Mouse (Mus musculus) midbrain, embryonic 11.5 days (tissue): ENCODE measurements around the gene Ccdc43. TPM values are rescaled to one million over a fixed set of nuclear protein-coding genes. Genes with fewer than 3 reads are reported as not detected.
"Not testable (repeated sequence)": the region's sequence is repeated elsewhere in the genome, so short reads cannot be mapped to it uniquely, and the experiment has no call there.

Experiments
- ATAC-seq: fragments of 200-750 bp; cut with Nextera tagmentation; 2 replicates; pipeline ENCODE4 v1.8.0; 2017; ENCODE audit warnings: moderate TSS enrichment, moderate library complexity; ENCODE audit not compliant: low FRiP score
- DNase-seq: peaks from one replicate; pipeline ENCODE4 v3.0.0; 2015; ENCODE audit warnings: low spot score; ENCODE audit errors: missing footprints
- H3K27ac ChIP-seq: fragments of 300-500 bp; sonication (generic); 2 replicates; pipeline ENCODE4 v1.5.1; 2014; ENCODE audit warnings: low read depth, low read length
- H3K27me3 ChIP-seq: fragments of 300-500 bp; sonication (generic); 2 replicates; pipeline ENCODE4 v1.6.1; 2014; ENCODE audit warnings: mild to moderate bottlenecking, low read length, moderate library complexity, mixed read lengths; ENCODE audit not compliant: control insufficient read depth, insufficient read depth
- H3K36me3 ChIP-seq: fragments of 300-500 bp; sonication (generic); 2 replicates; pipeline ENCODE4 v1.6.1; 2014; ENCODE audit warnings: mild to moderate bottlenecking, low read length, moderate library complexity, mixed read lengths; ENCODE audit not compliant: control insufficient read depth, insufficient read depth
- H3K4me1 ChIP-seq: fragments of 300-500 bp; sonication (generic); 2 replicates; pipeline ENCODE4 v1.6.1; 2014; ENCODE audit warnings: low read length; ENCODE audit not compliant: control insufficient read depth, insufficient read depth
- H3K4me2 ChIP-seq: fragments of 300-500 bp; sonication (generic); 2 replicates; pipeline ENCODE4 v1.6.1; 2014; ENCODE audit warnings: mild to moderate bottlenecking, moderate library complexity
- H3K4me3 ChIP-seq: fragments of 300-500 bp; sonication (generic); 2 replicates; pipeline ENCODE4 v1.5.1; 2014; ENCODE audit warnings: low read depth, low read length
- H3K9ac ChIP-seq: fragments of 300-500 bp; sonication (generic); 2 replicates; pipeline ENCODE4 v1.6.1; 2014; ENCODE audit warnings: low read length
- H3K9me3 ChIP-seq: fragments of 300-500 bp; sonication (generic); 2 replicates; pipeline ENCODE4 v1.6.1; 2016; ENCODE audit warnings: low read length; ENCODE audit not compliant: control insufficient read depth
- WGBS: fragments of 180-500 bp; shearing (Covaris S2); extraction: QIAGEN DNeasy Blood & Tissue Kit; methylation state at CpG from one replicate; pipeline ENCODE4 v1.1.7; 2014; 5-methylcytosine and 5-hydroxymethylcytosine counted together
- polyA plus RNA-seq: library from polyadenylated mRNA; unstranded; fragments of >200 nt; fragmentation: Nextera tagmentation; extraction: Ambion mirVana; gene quantifications from 2 replicates; pipeline ENCODE4 v1.2.1, GENCODE M21; 2014

The Ccdc43 gene
- polyA plus RNA-seq, 1 experiment from 2014 or later = 62.1 TPM

- H3K4me3 ChIP-seq = no peak overlapping the region
- no peak for ATAC-seq
- H3K4me1 ChIP-seq = peaks cover 9% of the 10 kb centered on the region
- H3K4me2 ChIP-seq = no peak overlapping the region
- H3K9ac ChIP-seq = no peak overlapping the region
- no peaks in the 10 kb centered on the region for H3K36me3 ChIP-seq
- peaks cover 1% of the 10 kb centered on the region for H3K27me3 ChIP-seq
- DNase-seq = no peak
- no peaks in the 10 kb centered on the region for H3K9me3 ChIP-seq
- no peak overlapping the region for H3K27ac ChIP-seq
- WGBS = 88% methylated on average over 6 of the region's 6 CpGs
Measured at GRCm38 (mm10) chr11:102734961-102735360, 37.4 kb upstream of the Ccdc43 start.

DNA sequence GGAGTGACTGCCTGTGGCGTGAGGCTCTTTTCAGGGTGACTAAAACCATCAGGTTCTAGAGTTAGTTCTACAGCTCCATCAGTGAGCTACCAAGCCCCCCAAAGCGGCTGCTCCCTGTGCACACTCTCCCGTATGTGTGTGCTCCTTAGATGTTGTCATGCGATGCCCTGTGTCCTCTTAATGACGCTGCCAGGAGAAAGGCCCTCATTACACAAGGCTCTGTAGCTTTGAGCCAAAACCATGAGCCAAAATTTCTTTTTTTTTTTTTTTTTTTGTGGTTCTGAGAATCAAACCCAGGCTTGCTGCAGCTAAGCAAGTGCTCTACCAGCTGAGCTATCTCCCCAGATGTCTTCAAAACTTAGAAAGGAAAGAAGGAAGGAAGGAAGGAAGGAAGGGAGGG lies 35.6 kb upstream of the Ccdc43 start:
- WGBS = 86% methylated on average over 5 of the region's 5 CpGs
- DNase-seq (no peak), ATAC-seq (no peak)
- H3K9ac ChIP-seq = no peak overlapping the region
- H3K27me3 ChIP-seq = no peaks in the 10 kb centered on the region; the same call in 1 of the 2 replicates
- H3K27ac ChIP-seq = no peak overlapping the region
- no peak overlapping the region for H3K4me3 ChIP-seq
- no peaks in the 10 kb centered on the region for H3K36me3 ChIP-seq
- no peaks in the 10 kb centered on the region for H3K4me1 ChIP-seq
- H3K4me2 ChIP-seq = no peak overlapping the region
- no peaks in the 10 kb centered on the region for H3K9me3 ChIP-seq

DNA sequence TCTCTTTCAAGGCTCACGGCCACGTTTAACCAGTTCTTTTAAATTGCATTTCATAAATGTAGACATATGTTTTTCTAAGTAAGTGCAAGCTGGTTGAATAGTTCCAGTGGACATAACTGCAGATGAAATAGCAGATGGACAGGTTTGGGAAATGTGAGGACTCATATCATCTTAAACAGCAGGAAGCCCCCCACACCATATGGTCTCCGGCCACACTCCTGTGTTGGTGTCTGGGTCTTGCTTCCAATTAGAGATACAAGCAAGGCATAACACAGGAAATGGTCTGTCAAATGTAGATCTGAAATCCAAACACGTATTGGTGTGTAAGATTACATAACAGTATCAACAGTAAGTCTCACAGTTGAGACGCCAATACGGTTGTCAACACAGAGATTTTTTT lies 33.8 kb upstream of the Ccdc43 start:
- Histone ChIP-seq H3K9ac (no peak overlapping the region), H3K9me3 (no peaks in the 10 kb centered on the region), H3K27ac (no peak overlapping the region), H3K27me3 (no peaks in the 10 kb centered on the region), H3K36me3 (no peaks in the 10 kb centered on the region), H3K4me1 (no peaks in the 10 kb centered on the region), H3K4me3 (no peak overlapping the region), H3K4me2 (no peak overlapping the region)
- no peak for DNase-seq
- WGBS = 91% methylated on average over 6 of the region's 6 CpGs
- ATAC-seq = no peak

GRCm38 (mm10) chr11:102729835-102730234 lies 32.3 kb upstream of the Ccdc43 start:
- H3K9me3 ChIP-seq = no peaks in the 10 kb centered on the region
- WGBS = 85% methylated on average over 3 of the region's 3 CpGs
- H3K36me3 ChIP-seq = no peaks in the 10 kb centered on the region
- no peaks in the 10 kb centered on the region for H3K27me3 ChIP-seq
- DNase-seq = no peak
- H3K4me2 ChIP-seq = no peak overlapping the region
- H3K4me3 ChIP-seq = no peak overlapping the region
- H3K27ac ChIP-seq = no peak overlapping the region
- no peak overlapping the region for H3K9ac ChIP-seq
- H3K4me1 ChIP-seq = no peaks in the 10 kb centered on the region
- ATAC-seq = no peak

- no peak for ATAC-seq
- DNase-seq = peak; percentile 94
Measured at GRCm38 (mm10) chr11:102728614-102729013, 31.0 kb upstream of the Ccdc43 start.

GRCm38 (mm10) chr11:102725574-102725973 lies 28.0 kb upstream of the Ccdc43 start:
- 41% methylated on average over 3 of the region's 3 CpGs for WGBS
- Histone ChIP-seq H3K27ac (no peak overlapping the region), H3K9ac (no peak overlapping the region), H3K27me3 (no peaks in the 10 kb centered on the region), H3K4me1 (no peaks in the 10 kb centered on the region), H3K4me3 (no peak overlapping the region), H3K4me2 (no peak overlapping the region), H3K9me3 (no peaks in the 10 kb centered on the region), H3K36me3 (no peaks in the 10 kb centered on the region)
- ATAC-seq = no peak
- no peak for DNase-seq

More at GRCm38 (mm10) chr11:102728614-102729013, 31.0 kb upstream of the Ccdc43 start:
- Histone ChIP-seq H3K9me3 (no peaks in the 10 kb centered on the region), H3K27me3 (no peaks in the 10 kb centered on the region), H3K4me1 (no peaks in the 10 kb centered on the region), H3K9ac (no peak overlapping the region), H3K36me3 (no peaks in the 10 kb centered on the region), H3K4me3 (no peak overlapping the region), H3K4me2 (no peak overlapping the region), H3K27ac (no peak overlapping the region)
- 33% methylated on average over 7 of the region's 7 CpGs for WGBS

DNA sequence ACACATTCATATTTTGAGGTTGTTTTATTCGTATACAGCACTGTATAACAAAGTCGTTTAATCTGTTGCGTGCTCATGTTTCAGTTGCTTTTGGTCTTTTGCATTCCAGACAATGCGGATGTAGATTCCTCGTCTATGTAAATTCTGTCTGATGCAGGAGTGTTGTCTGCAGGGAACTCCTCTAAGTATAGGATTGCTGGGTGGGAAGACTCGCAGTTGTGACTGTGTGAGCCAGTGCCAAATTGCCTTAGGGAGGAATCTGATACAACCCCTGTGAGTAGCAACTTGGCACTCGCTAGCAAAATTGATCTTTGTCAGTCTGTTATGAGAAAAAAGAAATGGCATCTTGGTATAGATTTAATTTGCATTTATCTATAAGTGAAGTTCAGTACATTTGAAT lies 18.6 kb upstream of the Ccdc43 start:
- WGBS = 83% methylated on average over 7 of the region's 7 CpGs
- ATAC-seq (no peak), DNase-seq (no peak)
- H3K4me3 ChIP-seq = no peak overlapping the region
- no peak overlapping the region for H3K27ac ChIP-seq
- H3K9me3 ChIP-seq = no peaks in the 10 kb centered on the region
- H3K36me3 ChIP-seq = no peaks in the 10 kb centered on the region
- no peak overlapping the region for H3K4me2 ChIP-seq
- no peaks in the 10 kb centered on the region for H3K27me3 ChIP-seq
- H3K9ac ChIP-seq = no peak overlapping the region
- H3K4me1 ChIP-seq = no peaks in the 10 kb centered on the region

DNA sequence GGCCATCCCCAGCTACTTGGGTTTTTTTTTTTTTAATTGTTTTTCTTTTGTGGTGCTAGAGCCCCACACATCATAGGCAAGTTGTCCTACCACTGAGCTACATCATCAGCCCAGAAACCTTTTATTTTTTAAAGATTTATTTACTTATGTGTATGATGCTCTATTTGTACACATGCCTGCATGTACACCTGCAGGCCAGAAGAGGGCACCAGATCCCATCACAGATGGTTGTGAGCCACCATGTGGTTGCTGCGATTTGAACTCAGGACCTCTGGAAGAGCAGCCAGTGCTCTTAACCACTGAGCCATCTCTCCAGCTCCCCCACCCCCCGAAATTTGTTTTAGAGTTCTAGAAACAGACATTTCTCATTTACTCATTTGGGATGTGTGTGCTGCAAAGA lies 17.0 kb upstream of the Ccdc43 start:
- DNase-seq, H3K27ac ChIP-seq, H3K4me2 ChIP-seq, H3K9me3 ChIP-seq, H3K4me1 ChIP-seq, H3K9ac ChIP-seq, H3K27me3 ChIP-seq, H3K4me3 ChIP-seq, ATAC-seq, H3K36me3 ChIP-seq: not testable (repeated sequence)
- 86% methylated on average over 2 of the region's 2 CpGs for WGBS

DNA sequence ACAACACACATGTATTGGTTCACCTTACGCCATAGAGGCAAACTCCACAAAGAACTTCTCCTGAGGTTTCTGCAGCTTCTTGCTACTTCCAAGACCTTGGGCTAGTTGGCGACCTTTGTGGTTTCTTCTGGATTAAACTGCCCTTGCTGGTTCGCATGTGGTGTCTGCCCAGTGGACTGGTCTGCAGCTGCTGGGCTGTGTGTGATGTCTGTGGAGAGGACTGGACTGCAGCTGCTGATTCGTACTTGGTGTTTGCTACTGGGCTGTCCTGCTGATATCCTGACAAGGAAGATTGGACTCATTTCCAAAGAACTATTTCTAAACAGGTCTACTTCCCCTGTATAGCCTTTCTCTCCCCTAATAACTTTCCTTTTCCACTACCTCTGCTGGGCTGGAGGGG lies 14.8 kb upstream of the Ccdc43 start:
- Histone ChIP-seq H3K27ac (no peak overlapping the region), H3K9me3 (no peaks in the 10 kb centered on the region), H3K9ac (no peak overlapping the region), H3K27me3 (no peaks in the 10 kb centered on the region), H3K4me1 (no peaks in the 10 kb centered on the region), H3K4me2 (no peak overlapping the region), H3K36me3 (no peaks in the 10 kb centered on the region), H3K4me3 (no peak overlapping the region)
- DNase-seq (no peak), ATAC-seq (no peak)
- 92% methylated on average over 4 of the region's 4 CpGs for WGBS

GRCm38 (mm10) chr11:102702206-102702605 lies 4.6 kb upstream of the Ccdc43 start:
- not testable (repeated sequence) for H3K36me3 ChIP-seq, H3K9ac ChIP-seq, H3K9me3 ChIP-seq, H3K27ac ChIP-seq, ATAC-seq, H3K4me3 ChIP-seq, H3K4me1 ChIP-seq, H3K4me2 ChIP-seq, DNase-seq, H3K27me3 ChIP-seq
- WGBS = 90% methylated on average over 6 of the region's 6 CpGs
